Mouse (Mus musculus) layer of hippocampus, adult 18-20 months (tissue): ENCODE measurements at regions not wholly inside any gene's neighbourhood (a gene's known extent, or its start where the extent isn't known, plus 50 kb on each side); places are given as distances from the start of the nearest gene placed in this dataset.

Experiments
- DNase-seq, 2 experiments: peaks; one replicate each; pipeline ENCODE4 v3.0.0; 2022; ENCODE audit warnings: low spot score in 2 of 2

DNA sequence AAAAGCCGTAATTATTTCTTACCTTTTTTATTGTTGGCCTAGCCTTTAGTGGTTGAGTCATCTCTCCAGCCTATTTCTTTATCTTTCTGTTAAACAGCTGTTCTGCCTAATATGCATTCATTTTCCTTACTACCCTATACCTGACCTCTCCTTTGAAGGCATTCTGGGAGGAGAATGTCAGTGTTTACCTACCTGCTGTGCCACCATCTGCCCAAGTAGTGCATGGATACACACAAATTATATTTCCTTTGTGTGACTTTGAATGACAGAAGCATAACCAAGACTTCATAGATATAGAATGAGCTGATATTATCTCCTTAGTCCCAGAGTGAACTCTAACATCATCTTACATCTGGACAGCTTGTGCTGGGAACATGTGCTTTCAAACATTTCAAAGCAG is 293.5 kb upstream of the Tom1l1 start:
- DNase-seq: no peak

DNA sequence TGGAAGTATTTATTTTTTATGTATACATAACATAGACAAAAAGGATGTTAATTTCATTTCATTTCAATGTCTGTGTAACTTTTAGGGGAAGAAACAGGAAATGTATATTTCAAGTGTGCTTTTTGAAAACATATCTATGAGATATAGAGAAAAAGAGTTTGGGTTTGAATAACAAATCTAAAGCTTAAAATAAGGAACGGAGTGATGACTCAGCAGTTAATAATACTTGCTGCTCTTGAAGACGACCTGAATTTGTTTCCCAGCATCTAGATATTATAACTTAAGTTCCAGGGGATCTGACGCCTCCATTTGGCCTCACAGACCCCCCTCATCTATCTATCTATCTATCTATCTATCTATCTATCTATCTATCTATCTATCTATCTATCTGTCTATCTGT is 290.1 kb upstream of the Tom1l1 start:
- DNase-seq: no peak

DNA sequence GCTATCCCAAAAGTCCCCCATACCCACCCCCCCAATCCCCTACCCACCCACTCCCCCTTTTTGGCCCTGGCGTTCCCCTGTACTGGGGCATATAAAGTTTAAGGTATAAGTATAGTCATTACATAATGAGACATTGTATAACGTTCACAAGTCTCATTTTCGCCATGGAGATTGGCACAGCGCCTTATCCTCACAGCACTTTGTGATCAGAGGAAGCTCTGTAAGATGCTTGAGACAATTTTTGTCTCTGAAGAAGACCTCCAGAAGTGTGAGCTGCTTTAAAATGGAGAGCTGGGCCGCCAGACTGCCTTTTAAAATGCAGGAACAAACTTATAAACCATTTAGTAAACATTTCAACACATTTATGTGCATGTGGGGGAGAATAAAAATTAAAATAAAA is 252.9 kb upstream of the Tom1l1 start:
- no peak for DNase-seq

DNA sequence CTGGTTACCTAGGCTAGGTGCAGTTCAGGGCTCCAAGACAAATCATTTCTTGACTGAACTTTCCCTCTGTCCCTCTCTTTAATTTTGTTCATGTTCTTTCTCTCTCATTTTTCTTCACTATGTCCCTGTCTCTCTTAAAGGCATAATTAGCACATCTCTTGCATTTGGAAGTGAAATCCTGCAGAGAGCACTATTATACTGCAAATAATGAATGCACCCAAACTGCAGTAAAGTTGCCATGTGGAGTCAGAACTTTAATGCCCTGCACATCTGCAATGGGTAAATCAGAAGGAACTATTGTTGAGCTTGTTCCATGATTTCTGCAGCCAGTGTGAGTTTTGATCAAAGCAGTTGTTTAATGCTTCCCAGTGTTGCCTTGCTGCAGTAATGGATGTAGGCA is 237.6 kb upstream of the Tom1l1 start:
- DNase-seq: no peak

DNA sequence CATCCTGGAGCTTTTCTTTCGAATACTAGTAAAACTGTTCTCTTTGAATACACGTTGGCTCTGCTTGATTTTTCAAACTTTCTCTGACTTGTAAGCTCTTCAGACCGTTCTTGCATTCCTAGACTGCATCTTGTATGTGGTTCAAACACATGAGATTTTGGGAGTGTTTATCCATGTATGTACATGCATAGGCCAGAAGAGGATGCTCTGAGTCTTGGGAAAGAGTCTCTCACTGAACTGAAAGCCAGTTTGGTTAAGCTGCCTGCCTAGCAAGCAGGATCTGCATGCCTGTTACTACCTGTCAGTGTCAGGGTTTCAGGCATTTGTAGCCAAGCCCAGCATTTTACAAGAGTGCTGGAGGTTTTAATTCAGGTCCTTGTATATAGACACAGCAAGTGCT is 229.6 kb upstream of the Tom1l1 start:
- no peak for DNase-seq

DNA sequence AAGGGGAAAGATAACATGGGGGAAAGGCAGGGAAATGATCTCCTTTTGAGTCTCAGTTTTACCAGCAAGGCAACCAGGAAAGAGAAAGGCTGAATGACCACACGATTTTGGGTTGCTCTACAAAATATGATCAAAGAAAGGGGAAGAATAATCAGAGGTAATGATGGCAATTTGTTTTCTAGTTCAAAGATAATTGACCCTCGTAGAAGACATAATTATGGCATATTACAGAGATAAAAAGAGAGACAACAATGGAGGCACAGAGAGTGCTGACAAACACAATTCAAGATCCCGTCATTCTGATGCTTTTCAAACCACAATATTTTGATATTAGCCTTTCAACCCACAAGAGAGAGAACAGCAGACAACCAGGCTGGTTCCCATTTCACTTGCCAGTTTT is 206.1 kb upstream of the Tom1l1 start:
- no peak for DNase-seq

DNA sequence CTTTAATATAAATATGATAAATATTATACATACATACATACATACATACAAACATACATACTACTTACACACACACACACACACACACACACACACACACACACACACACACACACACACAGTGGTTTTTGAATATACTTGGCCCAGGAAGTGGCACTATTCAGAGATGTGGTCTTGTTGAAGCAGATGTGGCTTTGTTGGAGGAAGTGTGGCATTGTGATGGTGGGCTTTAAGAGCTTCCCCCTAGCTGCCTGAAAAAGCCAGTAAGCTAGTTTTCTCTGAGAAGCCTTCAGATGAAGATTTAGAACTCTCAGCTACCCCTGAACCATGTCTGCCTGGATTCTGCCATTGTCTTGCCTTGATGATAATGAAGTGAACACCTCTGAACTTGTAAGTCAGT is 185.0 kb upstream of the Tom1l1 start:
- DNase-seq: no peak

DNA sequence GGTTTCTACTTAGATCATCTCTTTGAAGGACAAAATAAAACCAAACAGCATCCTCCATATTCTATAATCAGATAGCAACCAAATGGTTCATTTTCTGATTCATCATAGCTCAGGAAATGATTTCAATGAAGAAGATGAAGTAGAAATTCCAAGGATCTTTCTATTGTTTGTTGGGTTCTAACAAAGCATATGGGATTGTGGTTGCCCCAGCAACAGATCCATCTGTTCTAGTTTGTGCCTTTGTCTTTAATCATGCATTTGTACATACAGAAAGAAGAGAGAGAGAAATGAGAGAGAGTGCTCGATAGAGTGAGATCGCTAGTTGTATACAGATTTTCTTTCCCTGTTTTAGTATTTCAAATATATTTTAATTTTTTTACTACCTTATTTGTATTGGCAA is 183.5 kb upstream of the Tom1l1 start:
- peak; percentile 40 to 67 for DNase-seq

DNA sequence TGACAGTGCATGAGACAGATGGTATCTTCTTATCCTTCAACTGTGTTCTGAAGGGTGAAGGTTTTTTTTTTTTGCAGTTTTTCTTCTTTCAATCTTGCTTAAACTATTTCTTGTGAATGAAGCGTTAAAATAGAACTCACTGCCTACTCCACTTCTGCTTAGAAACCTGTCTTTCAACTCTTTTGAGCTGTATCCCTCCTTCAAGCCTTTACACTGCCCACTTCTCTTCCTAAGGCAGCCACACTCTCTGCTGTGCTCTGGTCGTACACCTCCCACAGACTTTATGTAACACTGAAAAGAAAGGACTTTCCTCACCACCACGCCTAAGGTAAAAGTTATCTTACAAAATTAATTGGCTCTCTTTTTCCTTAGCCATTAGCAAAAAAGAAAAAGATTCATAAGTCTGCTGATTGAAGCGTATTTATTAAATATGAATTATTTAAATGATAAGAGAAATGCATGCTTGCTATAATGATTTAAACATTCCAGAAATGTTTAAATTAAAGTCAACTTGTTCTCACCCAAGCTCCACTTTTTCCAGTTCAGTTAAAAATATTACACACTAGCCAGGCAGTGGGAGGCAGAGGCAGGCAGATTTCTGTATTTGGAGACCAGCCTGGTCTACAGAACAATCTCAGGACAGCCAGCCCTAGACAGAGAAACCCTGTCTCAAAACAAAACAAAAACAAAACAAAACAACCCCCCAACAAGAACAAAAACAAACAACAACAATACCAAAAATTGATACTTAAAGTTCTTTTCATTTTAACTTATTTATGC is 176.0 kb upstream of the Tom1l1 start:
- DNase-seq: peak in 1 of 2 experiments; percentile 16

DNA sequence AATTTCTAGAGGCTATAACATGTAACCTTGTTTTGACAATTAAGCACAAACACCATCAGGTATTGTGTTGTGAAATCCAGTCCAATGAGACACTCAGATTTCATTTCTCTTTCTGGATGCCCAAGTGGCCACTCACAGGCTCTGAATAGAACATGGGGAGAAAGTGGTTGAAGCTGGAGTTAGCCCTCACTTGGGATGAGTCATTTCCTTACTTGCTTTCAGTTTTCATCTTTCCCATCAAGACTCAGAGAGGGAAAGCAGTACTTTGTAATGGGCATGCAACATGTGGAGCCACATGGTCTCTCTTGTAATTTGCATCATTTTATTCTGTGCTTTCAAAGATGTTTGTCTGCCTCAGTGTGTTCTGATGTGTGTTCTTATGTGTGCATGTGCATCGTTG is 167.6 kb upstream of the Tom1l1 start:
- no peak for DNase-seq

DNA sequence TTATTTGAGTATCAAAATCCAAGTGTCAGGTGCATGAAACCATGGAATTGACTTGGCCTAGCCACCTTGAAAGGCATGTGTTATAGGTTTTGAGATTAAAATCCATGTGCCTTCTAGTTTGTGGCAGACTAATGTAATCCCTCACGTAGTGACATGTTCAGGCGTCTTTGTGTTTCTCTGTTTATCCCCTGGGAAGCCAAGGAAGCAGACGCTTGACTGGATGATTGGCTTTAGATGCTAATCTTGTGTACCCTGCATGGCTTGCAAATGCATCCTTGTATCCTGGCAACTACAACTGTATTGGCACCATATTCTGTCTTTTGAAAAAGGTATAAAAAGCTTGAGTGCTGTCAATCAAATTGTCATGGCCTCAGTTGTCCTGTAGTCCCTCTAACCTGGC is 167.2 kb upstream of the Tom1l1 start:
- no peak for DNase-seq

DNA sequence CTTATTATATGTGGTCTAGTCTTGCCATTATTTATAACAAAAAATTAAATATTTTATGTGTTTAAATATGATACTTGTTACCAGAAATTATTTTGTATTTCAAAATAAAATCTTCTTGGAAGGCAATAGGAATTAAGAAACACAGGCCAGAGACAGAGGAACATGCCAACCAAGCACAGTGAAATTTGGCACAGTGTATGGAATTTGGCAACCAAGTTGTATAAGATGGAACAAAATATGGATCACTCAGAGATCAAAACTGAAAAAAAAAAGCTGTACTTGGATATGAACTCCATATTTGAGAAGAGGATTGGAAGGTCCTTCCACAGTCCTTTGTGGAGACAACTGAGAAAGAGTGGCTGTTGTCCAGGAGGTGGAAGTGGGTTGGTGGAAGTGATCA is 163.1 kb upstream of the Tom1l1 start:
- no peak for DNase-seq

DNA sequence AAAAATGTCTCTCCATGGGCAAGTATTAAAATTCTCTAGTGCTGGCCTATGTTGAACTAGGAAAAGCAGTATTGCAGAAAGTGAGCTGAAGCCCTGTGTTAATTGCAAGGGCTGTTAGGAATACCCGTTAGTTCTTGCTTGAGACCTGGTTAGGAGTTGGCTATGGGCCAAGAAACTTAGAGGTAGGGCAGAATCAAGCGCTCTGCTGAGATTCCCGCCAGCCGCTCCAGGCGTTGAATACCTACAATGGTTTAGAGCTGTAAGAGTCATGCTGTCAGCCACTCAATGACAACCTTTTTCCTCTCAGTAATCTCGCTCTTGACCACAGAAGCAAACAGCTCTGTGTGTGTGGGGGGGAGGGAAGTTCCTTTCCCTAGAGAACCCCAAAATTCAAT is 156.8 kb upstream of the Tom1l1 start:
- no peak for DNase-seq

DNA sequence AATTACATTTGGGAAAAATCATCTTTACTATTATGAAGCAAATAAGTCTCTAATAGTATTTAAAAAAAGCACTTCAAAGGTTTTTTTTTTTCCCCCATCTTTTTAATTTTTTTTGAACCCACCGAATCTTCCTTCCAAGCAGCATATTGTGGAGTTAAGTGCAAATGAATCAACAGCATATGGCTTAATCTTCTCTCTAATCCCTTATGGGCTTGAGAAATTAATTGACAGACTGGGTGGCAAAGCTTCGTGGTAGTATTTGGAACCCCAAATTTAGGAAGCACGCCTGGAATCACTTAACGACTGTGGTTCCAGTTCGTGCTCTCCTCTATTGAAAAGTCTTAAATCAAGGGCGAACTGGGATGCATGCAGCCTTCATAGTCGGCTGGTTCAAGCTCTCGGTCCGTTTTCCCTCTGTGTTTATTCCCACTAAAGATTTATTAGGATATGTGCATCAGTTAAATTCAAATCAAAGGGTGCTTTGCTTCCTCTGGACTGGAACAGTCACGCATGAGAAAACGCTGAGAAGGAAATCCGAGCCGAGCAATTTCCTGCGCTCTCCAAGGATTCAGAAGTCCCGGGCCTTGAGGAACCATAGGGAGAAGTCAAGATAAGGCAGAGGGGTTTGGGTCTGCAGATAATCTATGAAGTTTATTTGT is 156.2 kb upstream of the Tom1l1 start:
- DNase-seq: no peak

DNA sequence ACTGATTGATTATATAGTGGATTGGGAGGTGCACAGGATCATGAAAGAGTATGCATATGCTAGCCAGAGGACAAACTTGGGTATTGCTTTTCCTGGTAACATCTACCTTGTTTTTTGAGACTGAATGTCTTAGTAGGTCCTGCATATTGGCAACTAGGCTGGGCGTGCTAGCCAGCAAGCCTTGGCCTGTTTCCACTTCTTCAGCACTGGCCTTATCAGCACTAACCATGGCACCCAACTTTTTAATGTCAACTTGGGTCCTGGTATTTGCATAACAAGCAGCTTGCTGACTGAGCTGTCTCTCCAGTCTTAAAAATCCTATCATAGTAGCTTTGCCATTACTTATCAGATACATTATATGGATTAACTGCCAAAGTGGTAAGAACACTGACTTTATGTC is 150.0 kb upstream of the Tom1l1 start:
- DNase-seq: no peak

DNA sequence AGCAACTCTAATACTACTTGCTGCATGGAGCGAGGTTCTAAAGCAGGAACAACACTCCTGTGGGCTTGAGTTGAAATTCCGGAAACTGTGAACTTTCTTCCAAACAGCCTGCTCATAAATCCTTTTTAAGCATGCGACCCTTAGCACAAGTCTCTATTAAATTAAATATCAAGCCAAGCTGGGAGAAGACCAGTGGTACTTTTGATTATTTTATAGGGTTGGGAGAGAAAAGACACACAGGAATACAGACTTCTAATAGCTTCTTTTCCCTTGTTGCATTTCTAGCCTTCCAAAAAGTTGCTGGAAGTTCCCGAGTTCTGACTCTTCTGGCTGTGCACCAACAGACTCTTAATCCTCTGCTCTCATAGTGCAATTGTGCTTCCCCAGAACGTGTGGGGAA is 136.6 kb upstream of the Tom1l1 start:
- no peak for DNase-seq

DNA sequence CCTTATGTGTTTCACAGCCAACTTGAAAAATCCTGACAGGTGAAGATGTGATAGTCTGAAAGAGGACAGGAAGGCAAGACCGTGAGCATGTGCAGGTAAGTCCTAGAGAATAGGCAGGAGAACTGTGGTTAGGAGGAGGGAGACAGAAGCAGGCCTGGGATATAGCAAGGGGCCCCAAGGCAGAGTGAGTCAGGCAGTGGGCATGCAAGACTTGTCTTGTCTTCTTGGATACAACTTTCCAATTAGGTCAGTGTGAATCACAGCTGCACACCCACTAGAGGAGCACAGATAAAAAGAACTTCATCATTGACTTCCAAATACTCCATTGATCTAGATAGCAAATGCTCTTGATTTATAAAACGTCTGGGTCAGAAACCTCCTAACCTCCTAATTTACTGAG is 128.6 kb upstream of the Tom1l1 start:
- no peak for DNase-seq

DNA sequence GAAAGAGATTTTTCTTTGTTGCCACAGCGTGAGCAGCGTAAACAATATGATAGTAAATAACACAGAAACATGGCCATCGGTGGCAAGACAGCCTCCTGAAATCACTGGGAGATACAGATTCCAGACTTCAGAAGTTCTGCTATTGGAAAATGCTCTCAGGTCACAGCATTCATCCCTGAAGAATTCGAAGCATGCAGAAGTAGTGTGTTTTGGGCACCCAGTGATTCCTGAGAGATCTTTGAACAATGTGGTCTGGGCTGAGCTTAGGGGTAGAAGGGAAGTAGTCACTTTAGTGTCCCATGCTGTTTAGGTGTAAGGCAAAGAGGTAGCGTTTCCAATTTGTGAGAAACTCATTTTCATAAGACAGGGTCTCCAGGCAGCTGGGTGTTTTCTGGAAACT is 126.3 kb upstream of the Tom1l1 start:
- no peak for DNase-seq

DNA sequence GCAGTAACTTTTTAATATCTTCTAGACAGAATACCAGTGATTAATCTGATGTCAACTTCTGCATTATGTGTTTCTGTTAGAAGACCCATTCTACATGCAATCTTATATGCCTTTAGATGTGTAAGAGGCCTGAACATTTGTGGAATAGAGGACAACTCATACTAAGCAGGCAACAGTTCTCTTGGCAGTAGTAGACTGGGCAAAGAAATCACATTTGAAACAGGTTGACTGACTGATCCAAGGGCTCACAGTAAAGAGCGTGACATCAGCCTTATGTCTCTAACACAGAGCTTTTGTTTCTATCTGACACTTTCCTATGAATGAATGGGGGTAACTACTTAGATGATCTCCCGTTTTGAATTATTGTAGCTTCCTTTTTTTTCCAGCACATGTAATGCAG is 124.8 kb upstream of the Tom1l1 start:
- no peak for DNase-seq

DNA sequence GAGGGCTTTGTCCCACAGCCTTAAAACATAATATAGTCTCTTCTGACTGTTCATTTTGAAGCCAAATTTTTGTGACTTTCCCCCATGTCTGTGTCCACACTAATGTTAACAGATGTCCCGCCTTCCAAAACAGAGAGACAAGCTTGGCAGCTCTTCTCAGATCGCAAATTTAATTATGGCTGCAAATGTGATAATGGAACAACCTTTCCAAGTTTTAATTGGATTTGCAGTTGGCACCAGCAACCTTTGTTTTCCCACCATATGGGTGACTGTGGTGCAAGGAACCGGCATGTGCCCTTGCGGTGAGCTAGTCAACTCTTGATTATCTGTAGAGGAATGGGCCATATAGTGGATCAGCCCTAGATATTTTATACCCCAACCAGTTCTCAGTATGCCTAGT is 124.4 kb upstream of the Tom1l1 start:
- peak; percentile 34 to 52 for DNase-seq

DNA sequence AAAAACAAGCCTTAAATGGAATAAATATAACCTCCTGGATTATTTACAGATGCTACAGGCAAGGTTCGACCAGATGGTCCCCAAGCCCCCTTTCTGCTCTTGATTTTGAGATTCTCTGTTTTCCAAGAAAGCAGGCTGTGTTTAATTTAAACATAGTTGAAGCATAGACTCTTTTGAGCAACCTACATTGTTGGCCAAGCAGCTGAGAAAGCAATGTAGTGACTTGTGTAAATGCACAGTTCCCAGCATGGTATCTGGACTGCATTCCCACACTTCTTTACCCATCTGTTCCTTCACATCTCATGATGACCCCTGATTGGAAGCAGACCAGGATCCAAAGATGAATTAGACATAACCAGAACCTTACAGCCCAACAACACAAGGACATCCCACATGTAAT is 120.3 kb upstream of the Tom1l1 start:
- DNase-seq: no peak

DNA sequence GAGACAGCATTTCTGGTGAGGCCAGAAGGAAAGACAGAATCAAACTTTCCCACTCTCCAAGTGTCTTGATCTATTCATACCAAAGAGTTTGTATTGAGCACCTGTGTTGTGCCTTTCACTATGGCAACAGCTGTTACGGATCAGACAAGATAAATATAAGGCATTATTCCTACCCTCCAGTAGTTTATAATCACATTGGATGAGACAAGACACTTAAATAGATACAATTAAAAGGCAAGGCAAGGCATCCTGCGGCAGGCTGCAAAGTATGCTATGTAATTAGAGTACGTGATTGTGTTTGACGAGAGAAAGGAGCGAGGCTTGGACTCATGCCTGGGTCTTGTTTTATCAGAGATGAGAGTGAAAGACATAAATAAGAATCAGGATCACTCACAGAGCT is 119.2 kb upstream of the Tom1l1 start:
- no peak for DNase-seq
